Mouse (Mus musculus): ENCODE measurements around the gene Usp48. TPM values are rescaled to one million over a fixed set of nuclear protein-coding genes. Genes with fewer than 3 reads are reported as not detected.
A peak's percentile ranks its signal among the peaks of the same experiment; 100 is the strongest.

Gene Usp48
- polyA plus RNA-seq, 1 experiment from 2014 or later, result 28.4 TPM

DNA sequence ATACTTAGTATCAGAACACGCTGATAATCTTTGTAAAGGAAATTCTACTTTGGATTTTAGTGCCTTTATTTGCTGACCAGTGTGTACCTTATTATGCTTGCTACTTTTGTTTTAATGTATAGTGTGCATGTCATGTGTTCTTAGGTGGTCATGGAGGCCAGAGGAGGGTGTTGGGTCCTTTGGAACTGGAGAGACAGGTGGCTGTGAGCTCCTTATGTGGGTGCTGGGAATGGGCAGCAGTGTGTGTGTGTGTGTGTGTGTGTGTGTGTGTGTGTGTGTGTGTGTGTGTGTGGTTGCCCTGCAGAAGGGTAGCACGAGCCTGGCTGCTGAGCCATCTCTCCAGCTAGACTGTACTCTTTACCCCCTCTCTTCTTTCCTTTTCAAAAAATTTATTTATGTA, 13.5 kb downstream of the Usp48 start:
- Histone ChIP-seq H3K4me3 (ENCODE audit: low read depth, low read length) (no peak overlapping the region), H3K27ac (ENCODE audit: low read depth) (no peak overlapping the region), H3K9me3 (ENCODE audit: low read length) (no peaks in the 10 kb centered on the region), H3K9ac (replicated peaks) (no peak overlapping the region), H3K4me1 (ENCODE audit: insufficient read depth) (peaks cover 20% of the 10 kb centered on the region), H3K36me3 (replicated peaks; ENCODE audit: insufficient read depth, low read length) (peaks cover 58% of the 10 kb centered on the region), H3K4me2 (ENCODE audit: low read depth, low read length) (no peak overlapping the region), H3K27me3 (ENCODE audit: insufficient read depth, low read length) (no peaks in the 10 kb centered on the region)
- WGBS (ENCODE audit: insufficient replicate concordance), result 81% methylated on average over 2 of the region's 2 CpGs
- no peak for ATAC-seq
- TF ChIP-seq CTCF (IDR thresholded peaks at IDR 0.05; ENCODE audit: low read depth) (no peak), EP300 (IDR thresholded peaks at IDR 0.05; ENCODE audit: low read depth) (no peak)
- DNase-seq, result no peak

DNA sequence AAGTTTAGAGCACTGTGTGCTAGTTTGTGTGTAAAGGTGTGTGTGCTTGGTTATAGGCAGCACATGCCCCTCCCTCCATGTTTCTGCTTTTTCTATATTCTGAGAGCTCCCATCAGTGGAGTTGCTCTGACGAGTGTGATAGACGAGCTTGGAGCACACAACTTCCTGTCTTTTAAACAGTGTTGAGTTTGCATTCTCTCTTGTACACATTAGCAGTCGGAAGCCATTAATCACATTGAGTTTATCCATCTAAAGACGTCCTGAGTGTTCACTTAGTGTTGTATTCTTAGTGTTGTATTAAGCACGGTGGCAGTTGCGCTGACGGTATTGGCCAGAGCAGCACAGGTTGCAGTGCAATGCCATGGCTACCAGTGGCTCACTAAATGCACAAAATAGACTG, 15.7 kb downstream of the Usp48 start:
- H3K9ac ChIP-seq (replicated peaks), result no peak overlapping the region
- no peaks in the 10 kb centered on the region for H3K27me3 ChIP-seq (ENCODE audit: insufficient read depth, low read length)
- 37% methylated on average over 7 of the region's 7 CpGs for WGBS (ENCODE audit: insufficient replicate concordance)
- H3K4me3 ChIP-seq (ENCODE audit: low read depth, low read length), result no peak overlapping the region
- no peak for TF ChIP-seq CTCF (IDR thresholded peaks at IDR 0.05; ENCODE audit: low read depth)
- no peak for TF ChIP-seq EP300 (IDR thresholded peaks at IDR 0.05; ENCODE audit: low read depth)
- DNase-seq (no peak), ATAC-seq (0 out of 2 replicates have a peak, but pooled peaks have one; percentile 10)
- H3K9me3 ChIP-seq (ENCODE audit: low read length), result no peaks in the 10 kb centered on the region
- no peak overlapping the region for H3K4me2 ChIP-seq (ENCODE audit: low read depth, low read length)
- H3K4me1 ChIP-seq (ENCODE audit: insufficient read depth), result peaks cover 4% of the 10 kb centered on the region; the same call in 1 of the 2 replicates
- 0 out of 2 replicates have a peak overlapping the region, but pooled peaks have one; percentile 60 for H3K27ac ChIP-seq (ENCODE audit: low read depth)
- H3K36me3 ChIP-seq (replicated peaks; ENCODE audit: insufficient read depth, low read length), result peaks cover 75% of the 10 kb centered on the region

DNA sequence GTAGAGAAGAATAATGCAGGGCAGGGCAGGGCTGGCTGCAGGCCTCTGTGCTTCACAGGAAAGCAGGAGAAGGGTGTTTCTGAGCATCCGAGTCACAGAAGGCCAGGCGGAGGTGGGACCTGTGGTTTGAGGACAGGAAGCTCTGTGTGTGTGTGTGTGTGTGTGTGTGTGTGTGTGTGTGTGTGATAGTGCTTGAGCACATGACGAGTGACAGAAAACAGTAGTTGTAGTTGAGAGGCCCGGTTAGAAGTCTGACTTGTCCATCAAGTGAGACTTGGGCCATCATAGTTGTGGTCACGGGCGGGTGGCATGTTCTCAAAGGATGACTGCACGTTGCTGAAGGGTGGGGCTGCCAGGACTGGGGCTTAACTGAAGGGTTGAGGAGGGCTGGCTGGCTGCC, 16.1 kb downstream of the Usp48 start:
- peak; percentile 41 for DNase-seq
- Histone ChIP-seq H3K27me3 (ENCODE audit: insufficient read depth, low read length) (no peaks in the 10 kb centered on the region), H3K4me3 (ENCODE audit: low read depth, low read length) (no peak overlapping the region), H3K9me3 (ENCODE audit: low read length) (no peaks in the 10 kb centered on the region), H3K36me3 (replicated peaks; ENCODE audit: insufficient read depth, low read length) (peaks cover 78% of the 10 kb centered on the region), H3K27ac (ENCODE audit: low read depth) (peak overlapping the region; percentile 60; the same call in 1 of the 2 replicates), H3K9ac (replicated peaks) (no peak overlapping the region), H3K4me1 (ENCODE audit: insufficient read depth) (peaks cover 4% of the 10 kb centered on the region; the same call in 1 of the 2 replicates), H3K4me2 (ENCODE audit: low read depth, low read length) (no peak overlapping the region)
- peak; percentile 64 for ATAC-seq
- 28% methylated on average over 7 of the region's 7 CpGs for WGBS (ENCODE audit: insufficient replicate concordance)
- TF ChIP-seq EP300 (IDR thresholded peaks at IDR 0.05; ENCODE audit: low read depth), result no peak
- no peak for TF ChIP-seq CTCF (IDR thresholded peaks at IDR 0.05; ENCODE audit: low read depth)

- 53% methylated on average over 15 of the region's 15 CpGs for WGBS (ENCODE audit: insufficient replicate concordance)
- DNase-seq (no peak), ATAC-seq (peak; percentile 30; the same call in 1 of the 2 replicates)
- Histone ChIP-seq H3K4me1 (ENCODE audit: insufficient read depth) (peaks cover 4% of the 10 kb centered on the region; the same call in 1 of the 2 replicates), H3K4me3 (ENCODE audit: low read depth, low read length) (no peak overlapping the region), H3K4me2 (ENCODE audit: low read depth, low read length) (no peak overlapping the region), H3K36me3 (replicated peaks; ENCODE audit: insufficient read depth, low read length) (peaks cover 77% of the 10 kb centered on the region), H3K27me3 (ENCODE audit: insufficient read depth, low read length) (no peaks in the 10 kb centered on the region), H3K27ac (ENCODE audit: low read depth) (peak overlapping the region; percentile 60; the same call in 1 of the 2 replicates), H3K9ac (replicated peaks) (no peak overlapping the region), H3K9me3 (ENCODE audit: low read length) (no peaks in the 10 kb centered on the region)
- TF ChIP-seq EP300 (IDR thresholded peaks at IDR 0.05; ENCODE audit: low read depth), result no peak
- TF ChIP-seq CTCF (IDR thresholded peaks at IDR 0.05; ENCODE audit: low read depth), result no peak
Observed at GRCm38 (mm10) chr4:137610256-137610655, 16.7 kb downstream of the Usp48 start.

DNA sequence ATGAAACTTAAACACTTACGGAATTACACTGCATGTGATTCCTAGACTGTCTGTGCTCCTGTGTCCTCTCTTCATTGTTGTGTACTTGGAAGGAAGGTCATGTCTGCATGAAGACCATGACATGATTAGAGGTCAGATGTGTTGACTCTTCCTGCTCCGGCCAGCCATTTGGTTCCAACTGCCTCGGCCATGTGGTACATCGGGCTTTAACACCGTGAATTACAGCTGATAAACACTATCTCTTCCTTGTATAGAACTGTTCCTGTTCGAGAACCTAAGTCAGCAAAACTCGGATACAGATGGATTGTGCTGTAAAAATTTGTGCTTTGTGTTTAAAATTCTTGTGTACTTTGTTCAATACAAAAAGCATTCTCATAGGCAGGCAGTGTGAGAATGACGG, 29.3 kb downstream of the Usp48 start:
- DNase-seq (no peak), ATAC-seq (no peak)
- TF ChIP-seq CTCF (IDR thresholded peaks at IDR 0.05; ENCODE audit: low read depth), result no peak
- TF ChIP-seq EP300 (IDR thresholded peaks at IDR 0.05; ENCODE audit: low read depth), result no peak
- WGBS (ENCODE audit: insufficient replicate concordance), result 81% methylated on average over 8 of the region's 8 CpGs
- Histone ChIP-seq H3K9me3 (ENCODE audit: low read length) (no peaks in the 10 kb centered on the region), H3K36me3 (replicated peaks; ENCODE audit: insufficient read depth, low read length) (peaks cover 77% of the 10 kb centered on the region), H3K9ac (replicated peaks) (no peak overlapping the region), H3K27me3 (ENCODE audit: insufficient read depth, low read length) (no peaks in the 10 kb centered on the region), H3K27ac (ENCODE audit: low read depth) (no peak overlapping the region), H3K4me2 (ENCODE audit: low read depth, low read length) (no peak overlapping the region), H3K4me1 (ENCODE audit: insufficient read depth) (no peaks in the 10 kb centered on the region), H3K4me3 (ENCODE audit: low read depth, low read length) (no peak overlapping the region)

GRCm38 (mm10) chr4:137627476-137628235, 34.1 kb downstream of the Usp48 start:
- Histone ChIP-seq H3K36me3 (replicated peaks; ENCODE audit: insufficient read depth, low read length) (peaks cover 75% of the 10 kb centered on the region), H3K9ac (replicated peaks) (no peak overlapping the region), H3K4me3 (ENCODE audit: low read depth, low read length) (no peak overlapping the region), H3K27me3 (ENCODE audit: insufficient read depth, low read length) (no peaks in the 10 kb centered on the region), H3K4me1 (ENCODE audit: insufficient read depth) (no peaks in the 10 kb centered on the region), H3K4me2 (ENCODE audit: low read depth, low read length) (no peak overlapping the region), H3K27ac (ENCODE audit: low read depth) (no peak overlapping the region), H3K9me3 (ENCODE audit: low read length) (no peaks in the 10 kb centered on the region)
- TF ChIP-seq CTCF (IDR thresholded peaks at IDR 0.05; ENCODE audit: low read depth) (no peak), EP300 (IDR thresholded peaks at IDR 0.05; ENCODE audit: low read depth) (no peak)
- 82% methylated on average over 8 of the region's 8 CpGs for WGBS (ENCODE audit: insufficient replicate concordance)
- no peak for DNase-seq
- ATAC-seq, result no peak

All from liver, postnatal 0 days (tissue).